Mouse (Mus musculus): ENCODE results near the gene Kif14.

Kif14 gene

GRCm38 (mm10) chr1:136557436-136557835, 91.3 kb downstream of the Kif14 start:
- no peak for DNase-seq

DNA sequence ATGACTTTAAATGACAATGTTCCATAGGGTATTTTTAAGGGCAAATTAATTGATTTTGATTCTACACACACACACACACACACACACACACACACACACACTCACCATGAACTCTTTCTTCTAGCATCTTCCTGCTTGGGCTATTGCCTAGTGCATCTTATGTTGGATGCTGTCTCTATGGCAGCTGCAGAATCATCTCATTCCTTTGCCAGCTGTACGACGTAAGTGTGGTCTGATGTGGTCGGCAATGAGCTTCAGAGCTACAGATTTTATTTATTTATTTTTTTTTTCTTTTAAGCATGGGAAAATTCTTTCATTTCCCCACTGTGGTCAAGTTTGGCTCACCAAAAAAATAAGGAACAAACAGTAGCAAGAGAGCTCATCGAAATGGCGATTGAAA, 92.6 kb downstream of the Kif14 start:
- DNase-seq, result no peak

- DNase-seq, result no peak
Observed at GRCm38 (mm10) chr1:136559284-136559683, 93.1 kb downstream of the Kif14 start.

GRCm38 (mm10) chr1:136559774-136560173, 93.6 kb downstream of the Kif14 start:
- no peak for DNase-seq

- no peak for DNase-seq
Observed at GRCm38 (mm10) chr1:136561823-136562222, 95.7 kb downstream of the Kif14 start.

GRCm38 (mm10) chr1:136563149-136563548, 97.0 kb downstream of the Kif14 start:
- no peak for DNase-seq

GRCm38 (mm10) chr1:136564963-136565362, 98.8 kb downstream of the Kif14 start:
- DNase-seq, result no peak

- DNase-seq, result no peak
Observed at GRCm38 (mm10) chr1:136566386-136566785, 100.2 kb downstream of the Kif14 start.

DNA sequence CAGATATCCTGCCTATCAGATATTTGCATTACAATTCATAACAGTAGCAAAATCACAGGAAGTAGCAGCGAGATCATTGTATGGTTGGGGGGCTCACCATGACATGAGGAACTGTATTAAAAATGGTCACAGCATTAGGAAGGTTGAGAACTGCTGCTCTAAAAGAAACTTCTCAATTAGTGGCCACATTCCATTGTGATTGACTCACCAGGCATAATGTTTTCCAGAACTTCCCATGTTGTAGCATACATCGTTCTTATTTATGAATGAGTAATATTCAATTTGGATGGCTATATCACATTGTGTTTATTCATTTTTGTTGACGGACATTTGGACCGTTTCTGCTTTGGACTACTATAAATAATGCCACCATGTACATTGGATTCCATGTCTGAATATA, 101.5 kb downstream of the Kif14 start:
- DNase-seq, result no peak

DNA sequence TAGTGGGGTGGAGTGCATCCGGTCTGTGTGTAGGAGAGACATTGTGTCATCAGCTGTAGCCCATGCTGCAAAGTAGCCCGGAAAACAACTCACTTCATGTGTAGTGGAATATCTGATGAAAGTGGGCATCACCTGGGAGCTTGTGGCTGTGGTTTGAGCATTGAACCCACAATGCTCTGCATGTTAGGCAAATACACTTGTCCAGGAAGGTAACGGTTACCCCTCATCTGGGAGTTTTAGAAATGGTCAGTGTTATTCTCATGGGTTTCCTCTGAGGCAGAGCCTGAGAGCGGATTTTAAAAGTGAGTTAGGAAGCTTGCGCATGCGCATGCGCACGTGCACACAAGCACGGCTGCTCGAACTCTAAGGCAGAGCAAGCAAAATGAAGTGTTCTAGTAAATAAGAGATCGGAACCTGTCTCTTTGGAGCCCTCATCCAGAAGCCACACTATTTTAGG, 102.6 kb downstream of the Kif14 start:
- DNase-seq, result no peak

- no peak for DNase-seq
Observed at GRCm38 (mm10) chr1:136569206-136569605, 103.1 kb downstream of the Kif14 start.

DNA sequence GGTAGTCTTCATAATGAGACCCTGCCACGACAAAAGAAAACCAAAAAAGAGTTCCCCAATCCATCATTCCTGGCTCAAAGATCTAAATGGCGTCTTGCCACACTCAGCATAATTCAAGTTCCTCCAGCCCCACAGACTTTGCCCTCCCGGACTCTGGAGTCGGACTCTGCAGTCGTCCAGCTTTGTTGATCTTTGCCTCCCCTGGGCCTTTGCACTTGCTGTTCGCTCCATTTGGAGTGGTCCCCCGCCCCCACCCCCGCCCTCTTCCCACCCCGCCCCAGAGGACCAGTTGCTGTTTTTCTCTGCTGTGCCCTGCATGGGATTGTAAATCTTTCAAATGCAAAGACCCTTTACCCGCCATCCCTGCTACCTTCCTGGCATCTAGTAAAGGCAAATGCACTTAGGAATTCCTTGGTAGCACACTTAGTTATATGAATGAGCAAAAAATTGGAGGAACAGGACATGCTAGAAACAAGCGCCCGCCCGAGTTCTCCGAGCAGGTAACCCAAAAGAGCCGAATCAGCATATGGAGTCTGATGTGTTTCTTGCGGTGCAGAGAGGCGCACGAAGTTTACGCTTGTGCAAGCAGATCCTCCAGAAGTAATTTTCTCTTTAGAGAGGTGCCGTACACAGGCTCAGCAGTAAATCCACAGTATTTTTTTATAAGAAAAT, 103.6 kb downstream of the Kif14 start:
- DNase-seq, result no peak

DNA sequence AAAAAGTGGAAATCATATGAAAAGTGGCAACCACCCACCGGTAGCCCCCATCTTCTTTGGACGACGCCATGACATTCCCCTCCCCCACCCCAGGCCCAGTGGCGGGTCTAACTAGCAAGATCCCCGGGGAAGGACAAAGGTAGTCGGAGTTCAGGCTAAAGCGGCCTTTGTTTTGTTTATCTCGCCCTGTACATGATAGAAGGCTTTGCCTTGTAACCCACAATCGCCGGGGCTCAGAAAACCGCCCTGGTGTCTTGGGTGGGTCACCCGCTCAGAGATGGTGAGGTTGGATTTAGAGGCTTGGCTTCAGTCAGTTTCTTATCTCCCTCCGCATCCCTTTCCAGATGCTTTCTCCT, 104.1 kb downstream of the Kif14 start:
- DNase-seq, result no peak

DNA sequence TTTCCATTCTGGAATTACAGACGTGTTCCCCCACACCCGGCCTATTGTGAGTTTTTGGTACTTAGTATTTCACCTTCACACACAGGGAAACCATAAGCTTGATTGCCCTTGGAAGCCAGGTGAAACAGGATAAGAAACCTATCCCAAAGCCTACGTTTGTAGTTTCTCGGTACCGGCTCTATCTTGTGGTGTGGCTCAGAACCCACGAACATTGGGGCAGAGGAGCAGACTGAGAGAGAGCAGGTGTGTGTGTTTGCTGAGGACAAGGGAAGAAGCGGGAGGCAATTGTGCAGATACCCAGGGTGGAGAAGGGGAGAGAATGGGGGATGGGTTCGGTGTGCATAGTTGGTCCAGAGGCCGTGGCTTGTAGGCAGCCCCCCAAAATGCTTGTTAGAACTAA, 104.8 kb downstream of the Kif14 start:
- no peak for DNase-seq

- no peak for DNase-seq
Observed at GRCm38 (mm10) chr1:136571530-136571929, 105.4 kb downstream of the Kif14 start.

DNA sequence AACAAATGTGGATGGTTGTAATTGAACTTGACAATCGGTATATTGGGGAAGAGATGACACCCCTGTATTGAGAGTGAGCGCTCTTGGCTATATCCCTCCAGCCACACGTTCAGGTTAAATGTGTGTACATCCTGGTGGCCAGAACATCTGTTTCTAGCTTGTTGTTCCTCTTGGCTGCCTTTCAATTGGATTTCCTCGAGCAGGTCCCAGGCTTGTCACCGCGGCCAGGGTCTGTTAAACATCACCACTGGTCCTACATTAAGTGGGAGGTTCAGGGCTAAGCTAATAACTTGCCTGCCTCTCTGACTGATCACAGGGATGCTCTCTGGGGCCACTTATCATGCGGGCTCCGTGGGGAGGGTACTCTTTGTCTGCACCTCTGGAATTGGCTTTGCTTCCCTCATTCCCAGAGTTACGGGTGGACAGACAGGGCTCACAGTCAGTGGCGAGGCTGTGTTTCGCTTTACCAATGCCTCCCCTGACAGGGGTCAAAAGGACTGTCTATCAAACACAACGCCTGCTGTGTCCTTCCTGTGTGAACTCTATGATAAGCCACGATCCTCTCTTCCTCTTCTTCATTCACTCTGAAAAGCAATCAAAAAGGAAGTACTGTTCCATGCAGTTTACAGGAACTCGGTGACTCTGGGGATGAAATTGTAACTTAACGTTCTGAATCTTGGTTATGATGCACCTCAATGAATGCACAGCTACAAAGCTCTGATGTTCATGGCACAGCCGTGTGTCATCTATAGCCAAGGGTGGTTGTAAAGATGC, 111.9 kb downstream of the Kif14 start:
- DNase-seq, result no peak

DNA sequence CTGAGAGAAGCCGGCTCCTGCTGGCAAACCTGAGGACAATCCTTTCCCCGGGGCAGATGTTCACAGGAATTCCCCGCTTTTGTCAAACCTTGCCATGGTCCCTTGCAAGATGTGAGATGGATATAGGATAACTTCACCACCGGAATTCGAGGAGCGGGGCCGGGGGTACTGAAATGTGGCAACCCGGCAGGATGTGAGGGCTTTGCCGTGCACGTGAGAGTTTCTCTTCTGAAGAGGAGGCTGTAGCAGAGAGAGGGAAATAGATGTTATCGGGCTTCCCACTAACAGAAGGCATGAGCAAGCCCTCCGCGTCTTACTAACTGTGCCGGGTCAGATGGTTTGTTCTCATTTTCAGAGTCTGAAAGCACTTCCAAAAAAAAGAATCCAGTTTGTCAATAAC, 113.2 kb downstream of the Kif14 start:
- DNase-seq, result no peak

DNA sequence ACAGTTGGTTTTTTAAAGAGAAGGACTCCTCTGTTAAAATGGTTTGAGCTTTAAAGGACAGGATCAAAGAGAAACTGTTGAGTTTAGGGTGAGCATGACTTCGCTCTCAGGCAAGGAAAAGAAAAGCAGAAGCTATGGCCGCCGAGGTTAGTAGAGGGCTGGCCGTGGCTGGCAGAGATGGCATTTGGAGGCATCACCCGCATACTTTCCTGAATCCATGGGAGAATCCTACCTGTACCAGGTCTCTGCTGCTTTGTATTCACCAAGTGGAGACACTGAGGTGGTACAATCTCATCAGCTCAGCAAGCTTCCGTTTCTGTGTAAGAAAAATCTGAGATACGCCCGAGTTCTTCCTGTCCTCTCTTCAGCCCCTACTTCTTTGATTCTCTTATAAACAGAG, 114.1 kb downstream of the Kif14 start:
- DNase-seq, result no peak
